Mouse (Mus musculus) 3134 (cell line): ENCODE data around the gene Myo10.

Source experiments
- DNase-seq: peaks from one replicate; pipeline ENCODE4 v3.0.0-alpha.2; 2011; ENCODE audit warnings: low spot score; ENCODE audit not compliant: insufficient read length; ENCODE audit errors: extremely low read depth

Gene Myo10

GRCm38 (mm10) chr15:25622200-25622866, at the start of gene Myo10:
TSS of gene Myo10 (plus strand) at chr15:25622525.
- DNase-seq, result peak; percentile 100

GRCm38 (mm10) chr15:25573113-25573512, 49.2 kb upstream of the Myo10 start:
- no peak for DNase-seq

GRCm38 (mm10) chr15:25573876-25574601, 48.3 kb upstream of the Myo10 start:
- DNase-seq, result no peak

- peak; percentile 80 for DNase-seq
Measured at GRCm38 (mm10) chr15:25577327-25578051, 44.8 kb upstream of the Myo10 start.

GRCm38 (mm10) chr15:25578369-25578768, 44.0 kb upstream of the Myo10 start:
- peak; percentile 34 for DNase-seq

- DNase-seq, result no peak
Measured at GRCm38 (mm10) chr15:25580731-25581130, 41.6 kb upstream of the Myo10 start.

- no peak for DNase-seq
Measured at GRCm38 (mm10) chr15:25582055-25582454, 40.3 kb upstream of the Myo10 start.

- DNase-seq, result no peak
Measured at GRCm38 (mm10) chr15:25583361-25583760, 39.0 kb upstream of the Myo10 start.

- no peak for DNase-seq
Measured at GRCm38 (mm10) chr15:25586828-25587227, 35.5 kb upstream of the Myo10 start.

GRCm38 (mm10) chr15:25587943-25588342, 34.4 kb upstream of the Myo10 start:
- no peak for DNase-seq

- DNase-seq, result no peak
Measured at GRCm38 (mm10) chr15:25589318-25589902, 32.9 kb upstream of the Myo10 start.

- DNase-seq, result peak; percentile 66
Measured at GRCm38 (mm10) chr15:25589916-25590315, 32.4 kb upstream of the Myo10 start.

- no peak for DNase-seq
Measured at GRCm38 (mm10) chr15:25590891-25591290, 31.4 kb upstream of the Myo10 start.

GRCm38 (mm10) chr15:25591964-25592363, 30.4 kb upstream of the Myo10 start:
- DNase-seq, result no peak

GRCm38 (mm10) chr15:25593469-25594150, 28.7 kb upstream of the Myo10 start:
- no peak for DNase-seq

GRCm38 (mm10) chr15:25598313-25598712, 24.0 kb upstream of the Myo10 start:
- no peak for DNase-seq

- DNase-seq, result no peak
Measured at GRCm38 (mm10) chr15:25602306-25602705, 20.0 kb upstream of the Myo10 start.

- no peak for DNase-seq
Measured at GRCm38 (mm10) chr15:25603286-25603685, 19.0 kb upstream of the Myo10 start.

- no peak for DNase-seq
Measured at GRCm38 (mm10) chr15:25604231-25604630, 18.1 kb upstream of the Myo10 start.

- DNase-seq, result no peak
Measured at GRCm38 (mm10) chr15:25605376-25605775, 16.9 kb upstream of the Myo10 start.

- no peak for DNase-seq
Measured at GRCm38 (mm10) chr15:25608742-25609141, 13.6 kb upstream of the Myo10 start.
